Mouse (Mus musculus): ENCODE measurements at regions not wholly inside any gene's neighbourhood (a gene's known extent, or its start where the extent isn't known, plus 50 kb on each side); places are given as distances from the start of the nearest gene placed in this dataset.

GRCm38 (mm10) chr15:6044511-6045256 is 254.9 kb upstream of the Dab2 start:
- DNase-seq, result no peak

GRCm38 (mm10) chr15:6055703-6056102 is 243.9 kb upstream of the Dab2 start:
- DNase-seq, result no peak

- no peak for DNase-seq
These were observed 242.5 kb upstream of the Dab2 start for GRCm38 (mm10) chr15:6056887-6057626.

DNA sequence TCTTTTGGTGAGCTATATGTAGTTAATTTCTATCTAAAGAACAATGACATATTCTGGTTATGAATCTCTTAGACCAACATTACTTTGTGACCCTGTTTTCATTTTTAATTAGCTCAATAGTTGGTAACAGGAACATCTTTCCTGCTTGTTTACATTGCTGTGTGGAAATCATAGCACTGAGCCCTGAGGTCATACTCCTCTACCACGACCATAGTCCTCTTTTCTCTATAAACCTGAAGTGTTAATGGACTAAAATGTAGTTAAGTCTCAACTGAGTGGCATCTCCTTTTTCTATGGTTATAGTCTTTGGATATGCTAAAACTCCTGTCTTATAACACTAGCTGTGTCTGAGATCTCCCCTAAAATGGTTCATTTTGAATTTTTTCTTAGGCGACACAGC is 240.2 kb upstream of the Dab2 start:
- no peak for DNase-seq

DNA sequence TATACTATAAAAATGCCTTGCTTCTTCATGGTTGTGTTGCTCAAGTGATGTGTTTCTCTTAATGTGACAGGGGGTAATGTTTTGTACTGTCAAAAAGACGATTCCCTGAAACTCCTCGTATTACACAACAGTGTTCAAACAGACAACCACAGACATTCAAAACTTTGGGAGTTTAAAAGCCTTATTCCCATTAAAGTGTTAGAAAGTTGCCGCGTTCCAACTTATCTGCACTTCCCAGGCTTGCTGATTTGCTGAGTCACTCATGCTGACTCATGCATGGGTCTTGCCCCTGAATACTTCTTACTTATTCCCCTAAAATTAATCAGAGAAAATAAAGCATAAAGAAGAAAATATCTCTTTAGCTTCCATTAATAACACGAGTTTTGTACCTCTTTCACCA is 239.8 kb upstream of the Dab2 start:
- no peak for DNase-seq

GRCm38 (mm10) chr15:6060649-6061048 is 238.9 kb upstream of the Dab2 start:
- DNase-seq, result no peak

GRCm38 (mm10) chr15:6065100-6065499 is 234.5 kb upstream of the Dab2 start:
- no peak for DNase-seq

DNA sequence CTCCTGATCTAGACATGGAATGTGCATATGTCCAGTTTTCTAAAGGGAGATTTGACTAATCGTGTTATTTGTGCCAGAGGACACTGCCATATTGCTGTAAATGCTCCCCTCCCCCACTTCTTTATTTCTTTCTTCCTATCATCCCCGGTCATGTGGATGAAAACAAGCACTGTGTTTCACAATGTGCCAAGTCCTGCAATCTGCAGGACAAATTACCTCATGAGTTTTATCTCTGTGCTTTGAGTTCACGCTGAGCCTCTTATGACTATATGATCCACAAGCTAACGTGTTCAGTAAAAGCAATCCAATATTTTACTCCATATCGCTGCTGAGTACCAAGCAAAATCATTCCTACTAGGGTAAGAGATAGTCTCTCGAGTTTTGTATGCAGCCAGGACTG is 232.2 kb upstream of the Dab2 start:
- DNase-seq, result no peak

DNA sequence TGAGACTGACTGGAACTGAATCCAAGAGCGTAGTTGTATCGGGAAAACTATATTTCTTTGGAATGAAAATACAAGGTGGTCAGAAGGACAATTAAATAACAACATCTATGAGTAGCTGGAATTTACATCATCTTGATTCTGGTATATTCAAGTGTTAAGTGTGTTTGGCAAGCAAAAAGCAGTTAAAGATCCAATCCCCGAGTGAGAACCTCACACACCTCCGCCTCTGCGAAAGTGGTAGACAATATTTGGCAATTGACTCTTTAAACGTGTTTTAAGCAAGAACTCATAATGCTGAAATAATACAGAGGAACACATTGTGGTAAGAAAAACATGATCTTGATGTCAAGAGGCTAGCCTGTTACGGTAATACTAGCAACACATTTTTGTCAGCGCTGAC is 231.2 kb upstream of the Dab2 start:
- no peak for DNase-seq

GRCm38 (mm10) chr15:6071873-6072272 is 227.7 kb upstream of the Dab2 start:
- no peak for DNase-seq

- no peak for DNase-seq
These were observed 226.7 kb upstream of the Dab2 start for GRCm38 (mm10) chr15:6072920-6073319.

- DNase-seq, result peak; percentile 40 to 53
These were observed 218.6 kb upstream of the Dab2 start for GRCm38 (mm10) chr15:6080714-6081635.

GRCm38 (mm10) chr15:6087208-6087607 is 212.4 kb upstream of the Dab2 start:
- no peak for DNase-seq

DNA sequence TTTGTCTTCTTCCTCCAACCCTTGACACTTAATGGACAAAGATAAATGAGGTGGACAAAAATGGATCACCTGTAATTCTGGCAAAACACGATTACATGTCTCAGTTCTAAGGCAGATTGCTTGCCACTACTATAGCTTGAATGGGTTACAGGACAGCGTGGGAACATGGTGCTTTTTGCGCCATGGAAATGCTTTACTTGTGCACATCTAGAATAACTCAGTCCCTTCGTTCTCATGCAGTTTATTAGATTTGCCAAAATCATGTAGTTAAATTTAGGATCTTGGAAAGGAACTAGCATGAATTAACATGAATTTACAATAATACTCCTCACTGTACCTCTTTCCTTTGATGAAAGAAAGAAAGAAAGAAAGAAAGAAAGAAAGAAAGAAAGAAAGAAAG is 211.1 kb upstream of the Dab2 start:
- no peak for DNase-seq

DNA sequence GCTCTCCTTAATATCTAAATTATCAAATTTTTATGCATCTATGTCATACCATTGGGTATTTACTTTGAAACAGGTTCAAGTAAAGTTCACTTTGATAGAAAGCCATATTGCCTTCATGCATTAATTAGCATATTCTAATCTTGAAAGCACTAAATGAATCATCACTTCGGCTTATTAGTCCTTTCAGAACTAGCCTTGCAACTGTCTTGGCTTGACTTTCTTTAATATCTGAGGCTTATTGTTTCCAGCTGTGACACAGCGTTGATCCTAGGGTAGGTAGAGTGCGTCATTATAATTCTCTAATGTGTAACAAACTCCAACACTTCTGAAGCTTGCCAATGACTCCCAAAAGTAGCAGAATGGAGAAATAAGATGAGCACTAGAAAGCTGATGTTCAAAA is 169.9 kb upstream of the Dab2 start:
- no peak for DNase-seq

DNA sequence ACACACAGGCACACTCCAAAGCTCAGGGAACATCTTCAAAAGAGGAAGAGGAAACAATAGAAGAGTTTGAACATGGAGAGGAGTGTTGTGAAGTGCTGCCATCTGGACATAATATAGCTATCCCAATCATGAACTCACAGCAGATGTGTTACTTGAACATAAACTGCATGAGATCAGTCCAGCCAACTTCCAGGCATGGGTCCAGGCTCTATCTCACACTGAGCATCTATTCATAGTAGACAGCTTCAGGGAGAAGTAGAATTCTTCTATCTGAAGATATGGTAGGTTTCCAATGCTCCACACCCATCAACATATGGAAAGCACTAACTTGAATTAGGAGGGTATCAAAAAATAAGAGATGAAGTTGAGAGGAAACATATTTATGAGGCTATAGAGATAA is 167.4 kb upstream of the Dab2 start:
- no peak for DNase-seq

- DNase-seq, result no peak
These were observed 154.5 kb upstream of the Dab2 start for GRCm38 (mm10) chr15:6145071-6145470.

GRCm38 (mm10) chr15:6154706-6155105 is 144.9 kb upstream of the Dab2 start:
- DNase-seq, result no peak

GRCm38 (mm10) chr15:6180261-6180660 is 119.3 kb upstream of the Dab2 start:
- no peak for DNase-seq

DNA sequence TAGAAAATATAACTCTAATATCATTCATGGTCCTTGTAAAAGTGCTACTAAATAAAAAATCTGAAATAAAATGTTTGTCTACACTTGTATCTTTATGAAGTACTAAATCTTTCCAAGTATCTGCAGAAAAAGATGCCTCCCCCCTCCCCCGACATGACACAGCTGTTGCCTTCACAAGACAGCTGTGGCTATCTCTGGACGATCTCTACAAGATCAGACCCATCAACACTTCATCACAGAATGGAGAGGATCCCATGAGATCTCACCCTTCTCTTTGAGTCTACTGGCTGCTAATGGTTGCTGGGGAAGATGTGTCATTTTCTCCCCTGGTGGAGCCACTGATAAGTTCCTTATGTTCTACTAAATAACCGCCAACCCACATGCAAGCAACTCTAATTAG is 116.0 kb upstream of the Dab2 start:
- no peak for DNase-seq

GRCm38 (mm10) chr15:6191845-6192244 is 107.7 kb upstream of the Dab2 start:
- DNase-seq, result no peak

GRCm38 (mm10) chr15:6207239-6207638 is 92.3 kb upstream of the Dab2 start:
- DNase-seq, result no peak

DNA sequence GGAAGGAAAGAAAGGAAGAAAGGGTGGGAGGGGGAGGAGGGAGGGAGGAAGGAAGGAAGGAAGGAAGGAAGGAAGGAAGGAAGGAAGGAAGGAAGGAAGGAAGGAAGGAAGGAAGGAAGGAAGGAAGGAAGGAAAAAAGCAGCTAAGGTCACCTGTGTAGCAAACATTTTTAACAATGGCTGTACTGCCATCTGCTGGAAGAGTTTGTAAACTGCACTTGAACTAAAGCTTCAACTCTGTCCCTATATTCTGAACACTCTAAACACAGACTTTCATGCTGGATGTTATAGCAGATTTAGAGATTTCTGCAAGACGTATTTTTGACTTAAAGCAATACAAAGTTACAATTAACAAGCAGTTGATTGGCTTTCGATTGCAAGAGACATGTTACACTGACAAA is 90.3 kb upstream of the Dab2 start:
- DNase-seq, result peak; percentile 61 to 63
